Mouse (Mus musculus) right cerebral cortex, postnatal 25 days (tissue): Measurements from ENCODE around the gene Dhdh.
"Not testable (repeated sequence)": the region's sequence is repeated elsewhere in the genome, so short reads cannot be mapped to it uniquely, and the experiment has no call there.

Source experiments
- DNase-seq: peaks from one replicate; pipeline ENCODE4 v3.0.0; 2022

Gene Dhdh

GRCm38 (mm10) chr7:45488293-45489204 lies at the start of gene Dhdh:
Dhdh (minus strand) TSS chr7:45488805.
- peak; percentile 36 for DNase-seq

GRCm38 (mm10) chr7:45537602-45538001 lies 49.0 kb upstream of the Dhdh start:
- DNase-seq, result no peak

GRCm38 (mm10) chr7:45535676-45536075 lies 47.1 kb upstream of the Dhdh start:
- no peak for DNase-seq

- DNase-seq, result no peak
These were observed 42.0 kb upstream of the Dhdh start for GRCm38 (mm10) chr7:45530643-45531042.

- no peak for DNase-seq
These were observed 40.9 kb upstream of the Dhdh start for GRCm38 (mm10) chr7:45529461-45529860.

- not testable (repeated sequence) for DNase-seq
These were observed 38.6 kb upstream of the Dhdh start for GRCm38 (mm10) chr7:45527169-45527568.

- no peak for DNase-seq
These were observed 38.0 kb upstream of the Dhdh start for GRCm38 (mm10) chr7:45526474-45527120.

GRCm38 (mm10) chr7:45525809-45526473 lies 37.3 kb upstream of the Dhdh start, which contains the start of the genes Ppp1r15a and Plekha4:
Ppp1r15a (minus strand) TSS chr7:45526268.
Plekha4 (plus strand) TSS chr7:45526330.
- DNase-seq, result peak; percentile 94

GRCm38 (mm10) chr7:45524841-45525621 lies 36.4 kb upstream of the Dhdh start:
- DNase-seq, result no peak

- DNase-seq, result no peak
These were observed 35.1 kb upstream of the Dhdh start for GRCm38 (mm10) chr7:45523678-45524170.

GRCm38 (mm10) chr7:45522957-45523676 lies 34.5 kb upstream of the Dhdh start:
- no peak for DNase-seq

GRCm38 (mm10) chr7:45522194-45522752 lies 33.7 kb upstream of the Dhdh start:
- no peak for DNase-seq

GRCm38 (mm10) chr7:45521728-45522184 lies 33.2 kb upstream of the Dhdh start:
- DNase-seq, result peak; percentile 86

- no peak for DNase-seq
These were observed 32.0 kb upstream of the Dhdh start for GRCm38 (mm10) chr7:45520605-45521004.

GRCm38 (mm10) chr7:45519345-45520120 lies 30.9 kb upstream of the Dhdh start:
- no peak for DNase-seq

- DNase-seq, result no peak
These were observed 30.0 kb upstream of the Dhdh start for GRCm38 (mm10) chr7:45518618-45519017.

- not testable (repeated sequence) for DNase-seq
These were observed 28.2 kb upstream of the Dhdh start for GRCm38 (mm10) chr7:45516846-45517245.

GRCm38 (mm10) chr7:45515436-45515835 lies 26.8 kb upstream of the Dhdh start:
- DNase-seq, result no peak

GRCm38 (mm10) chr7:45514411-45514810 lies 25.8 kb upstream of the Dhdh start:
- no peak for DNase-seq
